Mouse (Mus musculus): Measurements from ENCODE around the gene Slc25a24.

Slc25a24 gene

DNA sequence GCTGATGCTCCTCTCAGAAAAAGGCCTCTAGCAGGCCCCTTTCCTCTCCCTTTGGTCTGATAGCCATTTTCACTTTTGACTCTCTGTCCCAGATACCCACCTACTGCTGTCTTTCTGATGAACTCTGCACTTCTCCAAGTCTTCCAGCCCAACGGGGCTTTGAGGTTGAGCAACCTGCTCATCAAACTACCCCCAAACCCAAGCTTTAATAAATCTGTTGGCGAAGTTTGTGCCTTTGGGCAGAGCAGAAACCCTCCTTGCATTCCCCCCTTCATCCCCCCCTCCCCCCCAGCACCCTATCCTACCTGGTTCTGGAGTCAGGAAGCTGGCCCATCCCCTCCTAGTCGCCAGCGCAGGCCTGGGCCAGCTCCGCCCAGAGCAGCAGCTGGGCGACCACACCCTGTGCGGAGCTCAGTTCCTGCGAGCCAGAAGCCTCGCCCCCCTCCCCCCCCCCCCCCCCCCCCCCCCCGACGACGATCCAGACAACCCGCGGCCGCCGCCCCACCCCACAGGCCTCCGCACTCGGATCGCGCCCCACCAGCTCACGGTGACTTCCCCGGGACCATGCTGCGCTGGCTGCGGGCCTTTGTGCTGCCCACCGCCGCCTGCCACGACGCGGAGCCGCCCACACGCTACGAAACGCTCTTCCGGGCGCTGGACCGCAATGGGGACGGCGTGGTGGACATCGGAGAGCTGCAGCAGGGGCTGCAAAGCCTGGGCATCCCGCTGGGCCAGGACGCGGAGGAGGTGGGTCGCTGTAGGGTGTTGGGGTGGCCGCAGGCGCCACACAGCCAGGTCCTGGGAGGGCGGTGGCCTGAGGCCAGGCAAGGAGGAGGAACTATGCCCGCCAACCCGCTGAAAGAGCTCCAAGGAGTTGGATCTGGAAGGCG, at the start of gene Slc25a24:
Gene Slc25a24 (plus strand): TSS at position 509 of the 890 bp plus-strand sequence.
- DNase-seq, result peak; percentile 63

DNA sequence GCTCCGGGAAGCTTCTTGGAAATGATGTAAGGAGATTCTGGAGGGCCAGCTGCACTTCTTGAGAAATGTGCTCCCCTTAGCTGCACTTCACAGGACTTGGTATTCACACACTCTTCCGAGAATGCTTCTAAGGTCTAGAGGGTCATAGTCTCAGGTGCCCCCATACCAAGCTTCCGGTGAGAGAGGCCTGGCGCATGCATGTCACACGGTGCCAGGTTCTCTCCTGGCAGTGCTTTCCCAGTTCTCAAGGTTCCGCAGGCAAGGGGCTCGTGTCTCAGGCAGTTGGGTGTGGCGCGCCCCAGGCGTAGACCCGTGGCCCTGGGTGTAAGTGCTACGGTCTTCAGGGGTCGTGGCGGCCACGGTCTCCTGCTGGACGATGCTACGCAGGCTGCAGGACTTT, 42.8 kb upstream of the Slc25a24 start, which contains the start of gene Slc25a54:
Gene Slc25a54 (plus strand): TSS at position 301 of the 400 bp plus-strand sequence.
- DNase-seq, result no peak

DNA sequence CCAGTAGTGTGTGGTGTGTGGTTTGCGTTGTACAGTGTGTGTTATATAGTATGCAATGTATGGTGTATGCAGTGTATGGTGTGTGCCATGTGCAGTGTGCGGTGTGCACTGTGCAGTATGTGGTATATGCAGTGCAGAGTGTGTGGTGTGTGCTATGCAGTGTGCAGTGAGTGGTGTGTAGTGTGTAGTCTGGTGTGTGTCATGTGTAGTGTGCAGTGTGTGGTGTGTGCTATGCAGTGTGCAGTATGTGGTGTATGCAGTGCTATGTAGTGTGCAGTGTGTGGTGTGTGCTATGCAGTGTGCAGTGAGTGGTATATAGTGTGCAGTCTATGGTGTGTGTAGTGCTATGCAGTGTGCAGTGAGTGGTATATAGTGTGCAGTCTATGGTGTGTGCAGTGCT, 38.5 kb upstream of the Slc25a24 start:
- DNase-seq, result no peak

DNA sequence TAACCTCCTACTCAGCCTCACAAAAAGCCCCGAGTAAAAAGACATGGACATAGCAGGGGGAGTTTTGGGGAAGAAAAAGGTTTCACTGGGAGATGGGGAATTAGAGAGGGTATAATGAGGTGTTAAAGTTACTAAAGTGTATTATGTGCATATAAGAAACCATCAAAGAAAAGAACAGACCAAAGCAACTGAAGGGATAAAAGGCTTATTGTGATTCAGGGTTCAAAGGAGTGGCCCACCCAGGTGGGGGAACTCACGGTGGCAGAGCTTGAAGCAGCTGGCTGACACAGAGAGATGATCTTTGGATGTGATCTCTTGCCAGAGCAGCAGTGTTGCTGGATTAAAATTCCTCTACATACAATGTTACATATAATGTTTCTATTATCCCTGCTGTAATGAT, 34.5 kb upstream of the Slc25a24 start:
- no peak for DNase-seq

DNA sequence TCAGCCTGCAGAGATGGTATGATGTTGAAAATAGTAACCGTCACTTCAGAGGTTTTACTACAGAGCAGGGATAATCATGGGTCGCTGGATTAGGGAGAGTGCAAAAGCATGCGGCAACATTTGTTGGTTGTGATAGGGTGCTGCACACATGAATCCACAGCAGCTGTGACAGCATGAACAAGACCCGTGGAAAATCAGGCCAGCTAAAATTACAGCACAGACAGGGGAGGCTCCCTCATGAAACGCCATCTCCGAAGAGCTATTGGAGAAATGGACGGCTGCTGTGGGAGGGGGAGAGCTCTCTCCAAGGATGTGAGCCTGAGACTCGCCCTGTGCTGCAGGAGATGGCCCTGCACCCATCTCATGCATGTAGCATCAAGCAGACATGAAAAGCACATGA, 18.2 kb upstream of the Slc25a24 start:
- no peak for DNase-seq

DNA sequence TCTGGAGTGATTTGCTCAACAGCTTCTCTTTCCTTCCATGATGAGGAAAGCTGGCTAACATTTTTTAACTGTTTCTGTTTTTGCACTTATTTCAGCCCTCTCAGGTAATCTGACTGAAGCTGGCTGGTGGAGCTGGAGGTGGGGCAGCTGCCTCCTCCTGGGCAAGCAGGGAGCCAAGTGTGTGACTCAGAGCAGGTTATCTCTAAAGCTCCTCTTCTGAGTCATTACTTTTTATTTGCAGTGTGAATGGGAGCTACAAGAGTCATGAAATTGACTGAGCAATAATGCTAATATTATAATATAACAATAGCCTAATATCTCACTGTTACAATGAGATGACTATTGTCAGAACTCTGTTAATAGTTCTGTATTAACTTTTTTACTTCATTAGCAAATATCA, 5.8 kb upstream of the Slc25a24 start:
- DNase-seq, result no peak

DNA sequence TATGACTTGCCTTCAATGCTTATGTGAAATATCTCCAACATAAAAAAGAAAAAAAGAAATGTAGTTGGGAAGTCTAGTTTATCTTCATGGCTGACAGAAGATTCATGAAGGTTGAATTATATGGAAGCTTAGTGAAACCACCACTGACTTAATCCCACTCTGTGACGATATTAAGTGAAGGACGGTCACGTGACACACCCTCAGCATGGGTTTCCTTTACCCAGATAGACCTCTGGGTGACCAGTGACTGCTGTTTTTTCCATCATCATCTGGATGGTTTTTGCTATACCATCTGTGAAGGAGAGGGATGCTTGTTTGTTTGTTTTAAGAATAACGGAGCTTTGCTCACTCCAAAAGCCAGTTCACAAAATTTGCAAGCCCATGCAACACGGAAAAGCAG, 3.4 kb upstream of the Slc25a24 start:
- DNase-seq, result no peak

DNA sequence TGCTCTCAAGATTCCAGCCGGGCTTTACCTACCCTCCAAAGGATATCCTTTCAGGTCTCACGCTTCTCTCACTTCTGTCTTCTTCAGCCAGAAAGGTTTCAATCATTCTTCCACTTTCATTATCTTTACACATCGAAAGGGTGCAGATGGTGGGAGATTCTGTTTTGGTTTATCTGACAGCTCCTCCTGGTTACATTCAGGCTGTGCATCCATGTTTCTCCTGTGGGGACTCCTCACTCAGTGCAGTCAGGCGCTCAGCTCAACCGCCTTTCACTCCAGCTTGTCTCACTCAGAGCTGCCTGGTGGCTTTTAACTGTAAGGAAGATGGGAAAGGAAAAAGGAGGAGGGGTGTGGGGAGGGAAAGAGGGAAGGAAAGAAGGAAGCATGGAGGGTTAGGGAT, 3.0 kb upstream of the Slc25a24 start:
- DNase-seq, result no peak

DNA sequence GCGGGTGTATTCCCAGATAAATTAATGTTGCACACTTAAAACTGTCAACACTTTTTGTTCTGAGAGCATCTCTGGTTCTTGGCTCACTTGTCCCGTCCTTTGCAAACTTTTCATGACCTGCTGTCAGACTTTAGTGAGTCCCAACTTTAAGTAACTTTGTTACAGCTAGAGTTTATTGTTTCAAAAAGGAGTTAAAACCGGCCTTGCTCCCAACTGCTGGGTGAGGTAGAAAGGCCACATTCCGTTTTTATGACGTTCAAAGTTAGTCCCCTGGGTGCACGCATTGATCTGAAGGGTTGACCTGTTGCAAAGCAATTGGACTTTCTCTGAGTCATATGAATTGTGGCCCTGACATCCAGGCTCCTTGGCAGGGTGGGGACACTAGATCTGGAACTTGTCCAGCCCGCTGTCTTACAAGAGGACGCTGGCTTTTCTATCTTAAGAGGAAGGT, 607 bp downstream of the Slc25a24 start:
- no peak for DNase-seq

DNA sequence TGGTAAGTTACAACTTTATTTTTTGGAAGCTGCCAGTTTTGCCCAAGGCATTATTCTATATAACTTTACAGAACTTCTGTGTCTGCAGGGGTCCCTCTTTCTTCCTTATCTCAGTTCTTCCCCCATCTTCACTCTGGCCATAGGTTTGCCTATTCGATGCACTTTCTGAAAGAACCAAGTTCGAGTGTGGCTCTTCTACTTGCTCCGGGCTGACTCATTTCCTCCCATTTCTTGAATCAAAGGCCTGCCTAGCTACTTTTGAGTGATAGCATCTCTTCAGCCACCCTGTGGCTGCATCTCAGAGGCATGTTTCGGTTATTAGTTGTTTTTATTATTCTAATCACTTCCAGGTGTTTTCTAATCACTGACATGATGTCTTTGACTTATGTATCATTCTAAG, 1.1 kb downstream of the Slc25a24 start:
- DNase-seq, result no peak

DNA sequence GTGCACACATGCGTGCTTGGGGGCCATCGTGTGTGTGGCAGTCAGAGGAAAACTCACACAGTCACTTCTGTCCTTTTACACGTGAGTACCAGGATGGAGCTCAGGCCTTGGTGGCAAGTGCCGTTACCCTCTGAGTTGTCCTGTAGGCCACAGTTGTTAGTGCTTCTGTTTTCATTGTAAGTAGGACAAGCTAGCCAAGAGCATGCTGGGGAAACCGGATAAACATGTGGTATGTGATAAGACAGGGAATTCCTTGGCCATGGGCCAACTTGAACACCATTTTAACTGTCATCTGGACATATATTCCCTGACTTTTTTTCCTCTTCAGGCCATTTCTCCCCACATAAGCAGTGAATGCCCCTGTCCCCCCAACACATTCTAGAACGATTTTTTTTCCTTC, 2.6 kb downstream of the Slc25a24 start:
- no peak for DNase-seq

DNA sequence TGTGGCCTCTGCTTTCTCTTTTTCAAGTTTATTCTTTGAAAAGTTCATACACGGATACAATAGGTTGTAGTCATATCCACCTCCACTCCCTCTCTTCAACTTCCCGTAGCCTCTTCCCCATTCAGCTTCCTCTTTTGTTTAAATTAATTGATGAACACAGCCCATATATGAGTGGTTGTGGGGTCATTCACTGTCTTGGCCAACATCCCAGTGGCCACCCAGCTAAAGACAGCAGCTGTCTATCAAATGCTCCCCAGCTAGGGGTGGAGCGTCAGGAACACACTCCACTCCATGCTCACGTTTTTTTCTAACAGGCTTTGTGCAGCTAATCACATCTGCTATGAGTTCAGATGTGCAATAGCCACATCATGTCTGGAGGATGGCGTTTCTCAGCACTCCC, 6.8 kb downstream of the Slc25a24 start:
- no peak for DNase-seq

DNA sequence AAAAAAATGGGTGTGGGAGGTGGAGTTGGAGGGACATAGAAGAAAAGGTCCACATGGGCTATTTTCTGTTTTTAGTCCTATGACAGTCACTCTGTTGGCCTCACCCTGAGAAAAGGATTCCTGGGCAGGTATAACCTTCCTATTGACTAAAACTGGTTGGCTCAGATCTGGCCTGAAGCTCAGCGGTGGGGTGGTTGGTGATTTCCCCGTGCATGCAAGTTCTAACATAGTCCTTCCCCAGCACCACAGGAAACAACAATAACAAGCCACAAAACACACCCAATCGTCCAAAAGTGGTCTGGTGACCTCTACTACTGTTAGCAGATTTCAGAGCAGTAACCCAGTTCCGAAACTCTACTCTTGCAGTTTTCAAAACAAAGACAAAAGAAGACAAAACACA, 10.0 kb downstream of the Slc25a24 start:
- DNase-seq, result no peak

DNA sequence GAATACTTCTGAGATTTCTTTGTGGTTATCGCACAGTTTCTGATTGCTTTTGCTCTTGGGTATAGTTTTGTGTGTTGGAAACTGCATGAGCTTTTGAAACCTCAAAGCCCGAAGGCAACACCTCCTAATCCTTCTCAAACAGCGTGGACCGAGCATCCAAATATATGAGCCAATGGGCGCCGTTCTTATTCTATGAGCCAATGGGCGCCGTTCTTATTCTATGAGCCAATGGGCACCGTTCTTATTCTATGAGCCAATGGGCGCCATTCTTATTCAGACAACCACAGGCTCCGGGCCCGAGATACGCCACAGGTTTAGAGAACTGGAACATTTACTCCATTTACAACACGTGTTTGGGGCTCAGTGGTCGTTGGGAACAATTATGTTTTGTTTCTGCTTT, 11.1 kb downstream of the Slc25a24 start:
- no peak for DNase-seq

DNA sequence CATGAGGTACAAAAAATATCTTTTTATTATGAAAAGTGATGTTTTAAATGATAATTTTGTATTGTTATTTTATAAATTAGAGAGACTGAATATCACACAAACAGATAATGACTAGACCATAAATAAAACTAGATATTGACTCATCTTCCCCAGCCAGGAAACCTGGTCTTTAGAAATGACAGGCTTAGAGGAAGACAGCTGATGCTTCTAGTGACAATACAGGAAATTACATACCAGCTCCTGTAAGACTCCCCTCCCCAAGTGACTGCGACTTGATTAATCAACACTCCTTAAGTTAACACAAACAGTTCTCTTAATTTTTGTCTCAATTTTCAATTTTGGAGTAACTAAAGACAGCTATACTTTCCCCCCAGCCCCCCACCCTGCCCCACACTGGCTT, 12.4 kb downstream of the Slc25a24 start:
- DNase-seq, result no peak

DNA sequence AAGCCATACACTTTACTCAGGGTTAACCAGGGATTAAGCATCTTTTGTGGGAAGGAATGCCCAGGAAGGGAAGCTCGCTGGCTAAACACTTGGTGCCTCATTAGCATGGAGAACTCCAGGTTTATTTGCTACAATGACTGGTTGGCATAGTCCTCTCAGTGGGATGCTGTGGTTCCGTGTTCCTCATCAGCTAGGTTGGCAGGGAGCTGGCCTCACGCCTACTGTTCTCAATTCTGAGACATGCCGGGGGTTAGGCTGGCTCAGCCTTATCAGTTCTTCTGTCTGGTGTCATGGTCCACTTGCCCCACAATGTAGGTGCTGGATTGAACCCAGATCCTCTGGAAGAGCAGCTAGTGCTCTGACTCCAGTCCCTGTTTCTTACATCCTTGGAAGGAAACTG, 29.6 kb downstream of the Slc25a24 start:
- DNase-seq, result no peak

DNA sequence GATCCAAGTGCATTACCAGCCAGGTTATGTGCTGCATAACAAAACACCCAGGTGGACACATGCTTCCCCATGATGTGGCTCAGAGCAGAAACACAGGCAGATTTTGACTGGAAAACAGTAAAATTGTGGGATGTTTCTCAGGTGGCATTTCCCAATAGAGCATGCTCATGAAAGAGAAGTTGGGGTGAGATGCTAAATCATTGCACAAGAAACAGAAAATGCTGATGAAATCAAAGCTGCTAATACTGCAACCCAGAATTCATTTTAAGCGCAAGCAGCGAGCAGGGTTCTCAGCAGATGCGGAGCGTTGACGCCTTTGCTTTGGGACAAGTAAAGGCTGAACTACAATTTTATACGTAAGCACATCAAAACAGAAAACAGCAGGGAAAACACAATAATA, 30.5 kb downstream of the Slc25a24 start:
- no peak for DNase-seq

DNA sequence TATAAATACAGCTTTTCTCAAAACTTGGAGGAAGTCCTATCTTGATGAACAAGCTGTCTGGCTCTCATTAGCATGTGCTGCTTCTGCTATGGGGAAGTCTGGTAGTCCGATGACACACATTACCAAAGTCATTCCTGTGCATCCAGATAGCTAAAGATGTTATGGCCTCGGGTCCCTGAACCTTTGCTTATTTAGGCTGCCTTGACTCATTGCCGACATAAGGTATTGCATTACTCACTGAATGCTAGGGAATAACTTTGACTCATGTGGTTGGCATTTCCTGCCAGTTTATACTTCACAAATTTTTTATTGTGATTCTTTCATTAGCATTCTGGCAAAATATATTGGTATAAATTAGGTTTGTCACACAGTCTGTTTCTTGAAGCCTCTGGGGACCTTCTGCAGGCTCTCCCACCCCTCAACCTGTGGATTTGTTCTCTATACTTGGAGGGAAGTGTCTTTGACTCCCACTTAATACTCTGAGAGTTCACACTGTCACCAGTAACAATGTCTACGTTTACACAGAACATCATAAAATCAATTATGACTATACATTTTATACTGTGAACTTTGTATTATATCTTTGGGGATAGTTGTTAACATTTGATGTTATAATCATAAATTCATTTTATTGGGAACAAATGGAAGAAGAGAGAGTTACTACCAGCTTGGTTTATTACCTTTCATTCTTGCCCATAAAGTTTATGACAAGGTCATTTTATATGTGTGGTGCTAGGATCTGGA, 33.1 kb downstream of the Slc25a24 start:
- no peak for DNase-seq

DNA sequence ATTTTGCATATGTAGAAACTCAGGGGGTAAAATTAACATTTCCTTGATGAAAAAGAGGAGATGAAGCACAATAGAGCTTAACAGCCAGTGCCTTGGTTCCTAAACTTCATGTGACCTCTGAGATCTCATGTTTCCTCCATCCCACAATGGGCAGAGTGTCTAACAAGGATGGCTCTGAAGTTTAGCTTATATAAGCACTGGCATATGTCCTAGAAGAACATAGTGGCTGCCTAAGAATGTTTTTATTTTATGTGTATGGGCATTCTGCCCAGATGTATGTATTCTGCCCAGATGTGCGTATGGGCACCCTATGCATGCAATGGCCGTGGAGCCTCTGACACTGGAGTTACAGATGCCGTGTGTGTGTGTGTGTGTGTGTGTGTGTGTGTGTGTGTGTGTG, 34.5 kb downstream of the Slc25a24 start:
- no peak for DNase-seq

DNA sequence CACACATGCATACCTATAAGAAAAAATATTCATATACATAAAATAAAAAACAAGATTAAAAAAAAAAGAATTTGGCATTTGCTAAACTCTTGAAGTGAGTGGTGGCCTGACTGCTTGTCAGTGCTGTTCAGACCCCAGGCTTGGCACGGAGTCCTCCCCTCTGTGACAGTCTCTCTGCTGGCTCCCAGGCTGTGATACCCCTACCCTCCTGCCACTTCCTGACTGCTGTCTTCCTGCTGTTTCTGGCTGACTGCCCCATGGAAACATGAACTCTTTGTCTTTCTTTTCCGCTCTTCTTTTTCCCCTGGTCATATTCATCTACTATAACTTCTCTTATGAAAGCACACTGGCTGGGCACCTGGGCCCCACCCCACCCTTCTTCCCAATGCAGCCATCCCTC, 41.1 kb downstream of the Slc25a24 start:
- DNase-seq, result no peak

DNA sequence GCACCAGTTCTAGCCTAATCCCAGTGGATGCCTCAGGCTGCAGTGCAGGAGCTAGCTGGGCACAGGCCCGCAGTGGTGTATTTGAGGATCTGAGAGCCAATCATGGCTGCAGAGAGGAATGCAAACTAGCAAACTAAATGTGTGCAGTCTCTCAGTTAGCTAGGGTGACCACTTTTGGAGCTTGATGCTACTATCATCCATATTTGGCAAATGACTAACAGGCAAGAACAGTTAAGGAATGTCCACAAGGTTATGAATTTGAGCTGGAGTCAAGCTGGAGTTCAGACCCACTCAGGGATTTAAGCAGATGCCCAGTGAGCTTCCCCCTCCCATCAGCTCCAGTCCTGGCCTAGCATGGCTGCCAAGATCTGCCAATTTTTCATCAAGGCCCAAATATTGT, 41.7 kb downstream of the Slc25a24 start:
- DNase-seq, result no peak

DNA sequence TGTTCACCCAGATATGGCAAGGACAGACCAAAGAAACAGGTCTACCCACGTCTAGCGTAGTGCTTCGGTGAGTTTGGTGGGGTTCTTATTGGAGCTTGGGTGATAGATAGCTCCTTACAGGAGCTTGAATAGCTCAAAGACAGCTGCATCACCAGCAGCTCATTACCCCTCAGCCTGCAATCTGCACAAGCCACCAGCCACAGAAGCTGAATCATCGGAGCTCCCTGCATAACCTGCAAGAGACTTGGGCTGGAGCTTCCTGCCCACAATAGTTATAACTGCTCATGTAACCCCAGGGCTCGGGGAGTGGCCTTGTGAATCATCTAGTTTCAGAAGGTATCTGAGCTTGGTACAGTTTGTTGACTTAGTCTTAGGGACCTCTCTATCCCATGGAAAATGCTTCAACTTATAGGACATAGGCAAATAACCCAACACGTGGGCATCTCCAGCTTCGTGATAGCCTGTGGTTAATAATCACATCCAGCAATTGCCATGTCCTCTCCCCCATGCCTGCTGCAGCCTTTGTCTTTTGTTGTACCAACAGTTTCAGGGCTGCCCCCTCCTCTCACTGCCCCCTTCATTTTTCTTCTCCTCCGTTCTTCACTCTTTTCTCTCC, 42.4 kb downstream of the Slc25a24 start:
- no peak for DNase-seq

DNA sequence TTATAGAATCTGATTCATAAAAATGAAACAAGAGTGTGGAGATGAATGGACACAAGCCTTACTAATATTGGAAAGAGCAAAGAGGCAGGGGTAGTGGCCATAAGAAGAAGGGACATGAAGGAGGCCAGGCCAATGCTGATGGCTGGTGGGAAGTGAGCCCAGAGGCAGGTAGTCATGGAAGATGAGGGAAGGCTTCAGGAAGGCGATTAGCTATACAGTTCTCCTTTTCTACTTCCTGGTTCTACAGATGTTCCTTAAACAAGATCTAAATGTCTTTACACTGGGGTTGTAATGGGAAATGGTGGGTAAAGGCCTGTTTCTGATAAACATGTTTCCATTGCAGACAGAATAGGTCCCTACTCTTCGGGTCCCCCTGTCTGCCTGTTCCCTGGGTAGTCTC, 46.2 kb downstream of the Slc25a24 start:
- DNase-seq, result no peak

All from thymus, postnatal 14 days (tissue).